In the genomic region with DNA sequence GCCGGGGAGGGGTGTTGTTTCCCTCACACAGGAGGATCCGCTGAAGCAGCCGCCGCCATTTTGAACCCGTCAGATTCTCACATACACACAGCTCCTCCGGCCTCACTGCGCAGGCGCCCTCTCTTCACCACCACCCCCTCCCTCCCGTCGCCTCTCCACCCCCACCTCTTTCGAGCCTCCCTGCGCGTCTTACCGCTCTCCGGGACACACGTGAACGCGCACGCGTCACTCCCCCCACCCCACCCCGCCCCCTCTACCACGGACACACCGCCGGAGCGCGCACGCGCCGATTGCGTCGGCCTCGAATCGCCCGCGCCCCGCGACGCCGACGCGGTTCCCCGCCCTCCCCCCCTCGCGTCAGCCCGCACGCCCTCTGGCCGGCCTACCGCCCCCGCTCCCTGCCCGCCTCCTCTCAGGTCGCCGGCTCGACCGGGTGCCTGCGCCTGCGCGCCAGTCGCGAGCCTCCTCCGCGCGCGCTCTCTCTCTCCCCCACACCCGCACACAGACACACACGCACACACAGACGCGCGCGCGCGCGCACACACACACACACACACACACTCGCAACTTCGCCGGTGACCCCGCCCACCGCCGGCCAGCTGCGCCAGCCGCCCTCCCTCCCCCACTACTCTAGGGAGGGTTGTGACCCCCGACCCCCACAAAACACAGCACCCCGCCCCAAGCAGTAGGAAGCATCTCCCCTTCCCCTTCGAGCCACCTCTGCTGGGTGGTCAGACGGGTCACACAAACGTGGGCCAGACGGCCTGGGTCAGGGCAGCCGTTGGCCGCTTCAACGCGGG, we compare ENCODE assay signal across 8 mouse cellular contexts. TPM values are rescaled to one million over a fixed set of nuclear protein-coding genes. Genes with fewer than 3 reads are reported as not detected.
DNase-seq lines count a peak whose midpoint lies in the region; ATAC-seq lines count a peak whose summit lies in the region.

No protein-coding gene starts in this region.

- peak overlapping the region; percentile 86 for H3K4me2 ChIP-seq in hindbrain, embryonic 16.5 days (ENCODE audit: low read length)

- ATAC-seq in hindbrain, embryonic 16.5 days = peak; percentile 94

- H3K36me3 ChIP-seq in hindbrain, embryonic 16.5 days (ENCODE audit: control insufficient read depth, insufficient read depth, low read length) = no peaks in the 10 kb centered on the region
- H3K36me3 ChIP-seq in macrophage (ENCODE audit: inconsistent target) = no peaks in the 10 kb centered on the region

- DNase-seq in T-cell, adult 2 months (ENCODE audit: low spot score) = peak; percentile 98
- peak; percentile 95 to 96 for DNase-seq in cerebellum, postnatal 36 days
- DNase-seq in frontal cortex, postnatal 36 days (ENCODE audit: low spot score in 2 of 2) = peak; percentile 93 to 94
- DNase-seq in left cerebral cortex, adult 18-20 months (ENCODE audit: low spot score in 2 of 2) = peak; percentile 91 to 94
- DNase-seq in right cerebral cortex, adult 18-20 months = peak; percentile 95
- DNase-seq in urinary bladder, postnatal 10 days (ENCODE audit: low spot score) = peak; percentile 90

- H3K9ac ChIP-seq in hindbrain, embryonic 16.5 days (ENCODE audit: low read depth, low read length) = peak overlapping the region; percentile 99

- H3K4me1 ChIP-seq in hindbrain, embryonic 16.5 days (ENCODE audit: control insufficient read depth, insufficient read depth, low read depth, low read length) = peaks cover 21% of the 10 kb centered on the region

- H3K9me3 ChIP-seq in hindbrain, embryonic 16.5 days (ENCODE audit: control insufficient read depth, low read length) = no peaks in the 10 kb centered on the region

- peak overlapping the region; percentile 96 for H3K27ac ChIP-seq in hindbrain, embryonic 16.5 days (ENCODE audit: low read depth, low read length)
- H3K27ac ChIP-seq in macrophage = peak overlapping the region; percentile 70

- peak overlapping the region; percentile 99 for H3K4me3 ChIP-seq in hindbrain, embryonic 16.5 days (ENCODE audit: low read length)
- H3K4me3 ChIP-seq in macrophage (ENCODE audit: inconsistent target) = peak overlapping the region; percentile 79

- no peaks in the 10 kb centered on the region for H3K27me3 ChIP-seq in hindbrain, embryonic 16.5 days (replicated peaks; ENCODE audit: control insufficient read depth, insufficient read depth, low read length)

- WGBS in hindbrain, embryonic 16.5 days = under 1% methylated on average over 55 of the region's 90 CpGs
- WGBS in macrophage (ENCODE audit: missing documents) = 1% methylated on average over 36 of the region's 90 CpGs

- H3K79me2 ChIP-seq in macrophage (ENCODE audit: inconsistent target) = peaks cover 42% of the 10 kb centered on the region

RNA-seq across cellular contexts. Expression of a gene that starts 0.9 kb away (rescaled TPM):
- polyA plus RNA-seq in hindbrain, embryonic 16.5 days (2015; fragmentation: Nextera tagmentation; extraction: Ambion mirVana) = 29.8 and 34.8 TPM in 2 replicates
- 10 to 100 TPM; 74.0 to 77.0 TPM for total RNA-seq in left cerebral cortex, adult 18-20 months (2021)
- total RNA-seq in macrophage (2018; cell fraction: chromatin; rRNA removed) = 100 to 1,000 TPM; 184 to 397 (median 303) TPM
- total RNA-seq in macrophage (2018; cell fraction: cytosol; rRNA removed) = 10 to 100 TPM; 35.7 to 70.9 (median 55.1) TPM
- total RNA-seq in macrophage (2018; cell fraction: nucleus; rRNA removed) = 100 to 1,000 TPM; 102 to 241 (median 157) TPM
- 30.1 to 62.8 TPM (median 39.7 TPM) in 3 replicates for polyA plus RNA-seq in macrophage (2018)

RNA-seq across cellular contexts. Expression of a gene that starts 42.0 kb away (rescaled TPM):
- 6.4 and 6.6 TPM in 2 replicates for polyA plus RNA-seq in hindbrain, embryonic 16.5 days (2015; fragmentation: Nextera tagmentation; extraction: Ambion mirVana)
- 1 to 10 TPM in 1 of 2 experiments, under 1 TPM in 1; 0.59 to 1.3 TPM for total RNA-seq in left cerebral cortex, adult 18-20 months (2021)
- 10 to 100 TPM in 1 of 26 experiments, 1 to 10 TPM in 19, under 1 TPM in 4, not detected in 2; 0.65 to 12.3 (median 2.9) TPM for total RNA-seq in macrophage (2018; cell fraction: chromatin; rRNA removed)
- 10 to 100 TPM in 5 of 26 experiments, 1 to 10 TPM in 21; 2.8 to 11.7 (median 5.1) TPM for total RNA-seq in macrophage (2018; cell fraction: cytosol; rRNA removed)
- 10 to 100 TPM in 1 of 26 experiments, 1 to 10 TPM in 22, under 1 TPM in 2, not detected in 1; 0.67 to 11.0 (median 2.9) TPM for total RNA-seq in macrophage (2018; cell fraction: nucleus; rRNA removed)
- 4.4 to 12.0 TPM (median 6.0 TPM) in 3 replicates for polyA plus RNA-seq in macrophage (2018)

Comparison
In these comparisons a context has a peak if more than half of its experiments do, and no peak if none do; other contexts are left out.
1. Peak in every context shown above with its lines: DNase-seq, ATAC-seq, H3K4me3 ChIP-seq and H3K27ac ChIP-seq.